Mouse (Mus musculus) C2C12 (cell line): ENCODE data around the gene Ifnar2. TPM values are rescaled to one million over a fixed set of nuclear protein-coding genes. Genes with fewer than 3 reads are reported as not detected.

Experiments
- H3K27me3 ChIP-seq: one replicate; pipeline ENCODE4 v1.6.1; 2011; ENCODE audit not compliant: control insufficient read depth, insufficient read depth, insufficient read length
- H3K36me3 ChIP-seq: one replicate; pipeline ENCODE4 v1.6.1; 2011; ENCODE audit not compliant: control insufficient read depth, insufficient read depth
- H3K4me3 ChIP-seq: one replicate; pipeline ENCODE4 v1.5.1; 2011; ENCODE audit warnings: mild to moderate bottlenecking, control low read depth; ENCODE audit not compliant: poor library complexity, insufficient read depth, severe bottlenecking
- H3K79me2 ChIP-seq: one replicate; pipeline ENCODE4 v1.6.1; 2011; ENCODE audit not compliant: control insufficient read depth, insufficient read depth
- H3K79me3 ChIP-seq: one replicate; pipeline ENCODE4 v1.6.1; 2011; ENCODE audit warnings: low read depth, control low read depth
- H3ac ChIP-seq: one replicate; pipeline ENCODE3; 2011; ENCODE audit warnings: low read depth; ENCODE audit not compliant: control insufficient read depth, insufficient read length
- CEBPB ChIP-seq: IDR thresholded peaks from one replicate; pipeline ENCODE4 v1.6.1; 2011; ENCODE audit warnings: low read depth, mild to moderate bottlenecking, control low read depth, moderate library complexity
- CTCF ChIP-seq: IDR thresholded peaks from one replicate; pipeline ENCODE4 v1.5.1; 2011; ENCODE audit not compliant: control insufficient read depth, insufficient read depth, insufficient read length
- FOSL1 ChIP-seq: IDR thresholded peaks from one replicate; pipeline ENCODE4 v1.8.0; 2011; ENCODE audit warnings: mild to moderate bottlenecking, low read length; ENCODE audit not compliant: poor library complexity, insufficient read depth, severe bottlenecking
- MAX ChIP-seq: IDR thresholded peaks from one replicate; pipeline ENCODE4 v1.6.1; 2011; ENCODE audit warnings: mild to moderate bottlenecking, control low read depth
- MYOD1 ChIP-seq: IDR thresholded peaks from one replicate; pipeline ENCODE4 v1.6.1; 2011; ENCODE audit warnings: low read depth; ENCODE audit not compliant: control insufficient read depth, insufficient read length
- MYOG ChIP-seq: IDR thresholded peaks from one replicate; pipeline ENCODE4 v1.6.1; 2011; ENCODE audit not compliant: control insufficient read depth, insufficient read length; ENCODE audit errors: extremely low read depth
- USF1 ChIP-seq: IDR thresholded peaks from one replicate; pipeline ENCODE4 v1.6.1; 2011; ENCODE audit warnings: low read depth, mild to moderate bottlenecking, control low read depth, moderate library complexity
- polyA plus RNA-seq: library from polyadenylated mRNA; unstranded; fragments of >200 nt; fragmentation: generic; extraction: Trizol; gene quantifications from one replicate; pipeline ENCODE4 v1.2.1, GENCODE M21; 2012; ENCODE audit warnings: missing spikeins

Ifnar2 gene
- polyA plus RNA-seq, 1 experiment, result 22.3 TPM

DNA sequence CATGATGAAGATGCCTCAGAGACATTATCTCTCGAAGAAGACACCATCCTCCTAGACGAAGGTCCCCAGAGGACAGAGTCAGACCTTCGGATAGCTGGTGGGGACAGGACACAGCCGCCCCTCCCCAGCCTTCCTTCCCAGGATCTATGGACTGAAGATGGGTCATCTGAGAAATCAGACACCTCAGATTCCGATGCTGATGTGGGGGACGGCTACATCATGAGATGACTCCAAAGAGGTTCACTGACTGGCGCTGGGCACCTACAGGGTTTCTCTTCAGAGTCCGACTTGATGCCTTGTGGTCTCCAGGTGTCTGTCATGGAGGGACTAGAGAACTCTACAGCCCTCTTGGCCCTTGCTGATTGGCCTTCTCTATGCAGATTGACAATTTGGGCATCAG lies 31.6 kb downstream of the Ifnar2 start:
- no peaks in the 10 kb centered on the region for H3K27me3 ChIP-seq
- no peaks in the 10 kb centered on the region for H3K79me3 ChIP-seq
- peaks cover 6% of the 10 kb centered on the region for H3K36me3 ChIP-seq
- no peak for TF ChIP-seq CEBPB
- TF ChIP-seq CTCF, result no peak
- no peak for TF ChIP-seq USF1
- H3ac ChIP-seq, result no peak overlapping the region
- H3K4me3 ChIP-seq, result no peak overlapping the region
- no peaks in the 10 kb centered on the region for H3K79me2 ChIP-seq

- H3K27me3 ChIP-seq, result no peaks in the 10 kb centered on the region
- no peak overlapping the region for H3K4me3 ChIP-seq
- H3ac ChIP-seq, result no peak overlapping the region
- no peak for TF ChIP-seq MAX
- TF ChIP-seq USF1, result no peak
- H3K36me3 ChIP-seq, result peaks cover 6% of the 10 kb centered on the region
- H3K79me2 ChIP-seq, result no peaks in the 10 kb centered on the region
- no peaks in the 10 kb centered on the region for H3K79me3 ChIP-seq
Observed at GRCm38 (mm10) chr16:91404828-91405577, 32.4 kb downstream of the Ifnar2 start.

- Histone ChIP-seq H3K27me3 (no peaks in the 10 kb centered on the region), H3K79me2 (no peaks in the 10 kb centered on the region), H3K4me3 (peak within 1 kb of the TSS; percentile 53), H3ac (peak within 1 kb of the TSS; percentile 83), H3K79me3 (no peaks in the 10 kb centered on the region), H3K36me3 (peaks cover 6% of the 10 kb centered on the region)
- TF ChIP-seq MYOG, result no peak
- TF ChIP-seq CTCF, result no peak
- no peak for TF ChIP-seq USF1
- no peak for TF ChIP-seq FOSL1
- TF ChIP-seq MAX, result no peak
- TF ChIP-seq MYOD1, result no peak
- TF ChIP-seq CEBPB, result no peak
Observed at GRCm38 (mm10) chr16:91405640-91406584, 33.3 kb downstream of the Ifnar2 start, which contains the start of gene Il10rb. Gene Il10rb (plus strand): TSS chr16:91406164.

DNA sequence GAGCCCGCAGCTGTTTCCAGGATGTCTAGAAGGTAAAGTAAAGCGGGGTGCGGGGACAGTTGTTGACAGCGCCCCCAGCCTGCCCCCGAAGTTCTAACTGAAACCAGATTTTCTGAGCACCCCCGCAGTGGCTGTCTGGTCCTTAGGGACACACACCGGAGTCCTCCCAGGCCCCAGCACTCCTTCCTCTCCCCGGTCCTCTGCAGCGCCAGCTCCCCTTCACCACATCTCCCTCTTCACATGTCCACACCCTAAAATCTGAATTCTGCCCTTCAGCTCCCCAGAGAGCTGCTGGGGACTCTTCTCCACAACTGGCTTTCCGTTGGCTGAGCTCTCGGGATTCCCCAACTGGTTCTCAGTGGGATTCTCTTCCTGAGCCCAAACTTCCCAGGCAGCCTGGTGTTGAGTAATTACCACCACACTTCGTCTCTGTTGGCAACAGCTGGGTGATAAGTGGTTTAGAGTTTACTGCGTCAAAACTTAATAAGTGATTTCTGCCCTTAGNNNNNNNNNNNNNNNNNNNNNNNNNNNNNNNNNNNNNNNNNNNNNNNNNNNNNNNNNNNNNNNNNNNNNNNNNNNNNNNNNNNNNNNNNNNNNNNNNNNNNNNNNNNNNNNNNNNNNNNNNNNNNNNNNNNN lies 34.1 kb downstream of the Ifnar2 start:
- TF ChIP-seq CEBPB (peak; percentile 20), USF1 (no peak)
- peak overlapping the region; percentile 83 for H3ac ChIP-seq
- no peaks in the 10 kb centered on the region for H3K79me3 ChIP-seq
- no peaks in the 10 kb centered on the region for H3K79me2 ChIP-seq
- H3K27me3 ChIP-seq, result no peaks in the 10 kb centered on the region
- peak overlapping the region; percentile 53 for H3K4me3 ChIP-seq
- H3K36me3 ChIP-seq, result peaks cover 6% of the 10 kb centered on the region

- H3K79me2 ChIP-seq, result no peaks in the 10 kb centered on the region
- TF ChIP-seq CEBPB, result no peak
- TF ChIP-seq USF1, result no peak
- no peak for TF ChIP-seq MYOG
- no peak for TF ChIP-seq MAX
- TF ChIP-seq MYOD1, result no peak
- no peak for TF ChIP-seq CTCF
- no peak for TF ChIP-seq FOSL1
- H3K36me3 ChIP-seq, result peaks cover 9% of the 10 kb centered on the region
- H3K4me3 ChIP-seq, result no peak overlapping the region
- no peaks in the 10 kb centered on the region for H3K27me3 ChIP-seq
- no peaks in the 10 kb centered on the region for H3K79me3 ChIP-seq
- H3ac ChIP-seq, result no peak overlapping the region
Observed at GRCm38 (mm10) chr16:91413102-91413844, 40.7 kb downstream of the Ifnar2 start.
